Mouse (Mus musculus) kidney, adult 2 months (tissue): ENCODE measurements around the gene Cela2a. TPM values are rescaled to one million over a fixed set of nuclear protein-coding genes. Genes with fewer than 3 reads are reported as not detected.
A peak's percentile ranks its signal among the peaks of the same experiment; 100 is the strongest.

ENCODE experiments used
- DNase-seq: peaks from one replicate; pipeline ENCODE4 v3.0.0; 2021
- H3K27ac ChIP-seq: fragments of 200-500 bp; 2 replicates; pipeline ENCODE4 v1.5.1; 2012; ENCODE audit warnings: low read depth, low read length, control low read depth, inconsistent platforms; ENCODE audit not compliant: insufficient read depth
- H3K27me3 ChIP-seq: fragments of 200-500 bp; replicated peaks from 2 replicates; pipeline ENCODE4 v1.6.1; 2012; ENCODE audit warnings: mild to moderate bottlenecking, moderate library complexity, low read length, inconsistent platforms; ENCODE audit not compliant: control insufficient read depth, insufficient read depth
- H3K36me3 ChIP-seq: fragments of 200-500 bp; 2 replicates; pipeline ENCODE4 v1.6.1; 2012; ENCODE audit warnings: mild to moderate bottlenecking, moderate library complexity, low read length, inconsistent platforms; ENCODE audit not compliant: control insufficient read depth, insufficient read depth
- H3K4me1 ChIP-seq: fragments of 200-500 bp; 2 replicates; pipeline ENCODE4 v1.6.1; 2011; ENCODE audit warnings: low read length; ENCODE audit not compliant: control insufficient read depth, insufficient read depth
- H3K4me3 ChIP-seq: fragments of 200-500 bp; 2 replicates; pipeline ENCODE4 v1.5.1; 2011; ENCODE audit warnings: mild to moderate bottlenecking, low read depth, low read length, control low read depth; ENCODE audit not compliant: insufficient read depth
- CTCF ChIP-seq: fragments of 200-500 bp; conservative IDR thresholded peaks from 2 replicates; pipeline ENCODE4 v1.5.1; 2011; ENCODE audit warnings: low read depth, mild to moderate bottlenecking, control low read depth, low read length, moderate library complexity, mixed read lengths; ENCODE audit not compliant: insufficient read depth, insufficient read length
- POLR2A ChIP-seq: fragments of 200-500 bp; IDR thresholded peaks from one replicate; pipeline ENCODE4 v1.6.1; 2011; ENCODE audit warnings: low read depth, low read length, control low read depth
- WGBS: fragments of 180-500 bp; shearing (Covaris S2); methylation state at CpG from one replicate; pipeline ENCODE4 v1.1.7; 2018; 5-methylcytosine and 5-hydroxymethylcytosine counted together
- polyA plus RNA-seq: library from polyadenylated mRNA; depleted of rRNA; stranded (reverse); fragments of >200 nt; gene quantifications from 2 replicates; pipeline ENCODE4 v1.2.3, GENCODE M21; 2012; rRNA removed

Cela2a gene
- 0.52 TPM in 1 of 2 replicates, not detected in the other for polyA plus RNA-seq

GRCm38 (mm10) chr4:141826060-141826459 is at the start of gene Cela2a:
TSS of gene Cela2a (minus strand) at chr4:141826160.
- no peak for TF ChIP-seq POLR2A
- TF ChIP-seq CTCF, result no peak
- Histone ChIP-seq H3K4me1 (no peaks in the 10 kb centered on the region), H3K36me3 (no peaks in the 10 kb centered on the region), H3K27ac (no peak within 1 kb of the TSS), H3K4me3 (no peak within 1 kb of the TSS), H3K27me3 (no peaks in the 10 kb centered on the region)
- WGBS, result 74% methylated on average over 5 of the region's 5 CpGs
- no peak for DNase-seq

DNA sequence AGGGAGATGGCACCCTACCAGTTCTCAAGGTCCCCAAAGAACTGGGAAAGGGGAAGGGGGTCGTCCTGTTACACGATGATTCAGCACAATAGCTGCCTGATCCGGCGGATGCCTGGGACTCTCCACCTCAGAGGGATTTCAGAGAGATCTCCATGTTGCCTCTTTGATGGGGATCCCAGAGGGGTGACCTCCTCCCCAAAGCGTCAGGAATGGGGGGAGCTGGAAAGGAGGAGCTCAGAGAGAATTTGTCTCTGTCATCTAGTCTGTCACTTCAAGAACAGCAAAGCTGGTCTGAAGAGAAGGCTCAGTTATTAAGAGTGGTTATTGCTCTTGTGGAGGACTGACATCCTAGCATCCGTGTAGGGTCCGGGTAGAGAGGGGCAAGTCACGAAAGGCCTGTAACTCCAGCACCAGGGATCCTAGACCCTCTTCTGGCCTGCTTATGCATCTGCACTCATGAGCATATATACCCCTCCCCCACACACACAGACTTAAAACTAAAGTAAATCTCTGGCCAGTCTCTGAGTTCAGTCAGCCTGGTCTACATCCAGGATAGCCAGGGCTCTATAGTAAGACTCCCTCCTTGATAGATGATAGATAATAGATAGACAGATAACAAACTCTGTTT is 49.6 kb upstream of the Cela2a start:
- no peak for DNase-seq
- Histone ChIP-seq H3K4me1 (no peaks in the 10 kb centered on the region), H3K36me3 (no peaks in the 10 kb centered on the region), H3K27ac (no peak overlapping the region), H3K4me3 (no peak overlapping the region), H3K27me3 (no peaks in the 10 kb centered on the region)
- no peak for TF ChIP-seq POLR2A
- WGBS, result 39% methylated on average over 8 of the region's 8 CpGs

- TF ChIP-seq CTCF, result no peak
- TF ChIP-seq POLR2A, result peak; percentile 46
- H3K27ac ChIP-seq, result no peak within 1 kb of the TSS
- whole genome bisulfite sequencing, result 1% methylated on average over 73 of the region's 73 CpGs
- H3K4me1 ChIP-seq, result no peaks in the 10 kb centered on the region
- DNase-seq, result peak; percentile 81
- H3K4me3 ChIP-seq, result peak within 1 kb of the TSS; percentile 66
- no peaks in the 10 kb centered on the region for H3K27me3 ChIP-seq
- H3K36me3 ChIP-seq, result no peaks in the 10 kb centered on the region
Observed at GRCm38 (mm10) chr4:141874601-141875460, 48.9 kb upstream of the Cela2a start, which contains the start of gene Efhd2. TSS of gene Efhd2 (minus strand) at chr4:141874920.

GRCm38 (mm10) chr4:141874111-141874600 is 48.2 kb upstream of the Cela2a start:
- Histone ChIP-seq H3K27me3 (no peaks in the 10 kb centered on the region), H3K4me3 (peak overlapping the region; percentile 66), H3K4me1 (no peaks in the 10 kb centered on the region), H3K36me3 (no peaks in the 10 kb centered on the region), H3K27ac (no peak overlapping the region)
- DNase-seq, result no peak
- WGBS, result 4% methylated on average over 19 of the region's 19 CpGs
- no peak for TF ChIP-seq CTCF
- no peak for TF ChIP-seq POLR2A

DNA sequence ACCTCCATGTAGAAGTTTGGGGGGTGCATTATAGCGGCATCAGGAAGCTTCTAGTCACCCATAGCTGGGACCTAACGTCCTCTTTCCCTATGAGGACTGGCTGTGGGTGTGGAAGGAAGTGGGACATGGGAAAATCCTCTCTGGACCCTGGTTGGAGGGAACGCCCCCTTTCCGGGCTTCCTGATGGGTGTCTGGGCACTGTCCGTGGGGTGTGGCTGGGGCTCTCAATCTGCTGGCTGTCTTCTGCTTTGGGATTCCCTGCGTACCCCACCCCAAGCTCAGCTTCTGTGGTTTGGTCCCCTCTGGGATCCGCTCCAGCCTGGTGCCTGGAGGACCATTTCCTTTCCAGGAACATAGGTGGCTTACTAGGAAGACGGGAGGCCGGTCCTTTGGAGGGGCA is 47.0 kb upstream of the Cela2a start:
- H3K36me3 ChIP-seq, result no peaks in the 10 kb centered on the region
- no peaks in the 10 kb centered on the region for H3K4me1 ChIP-seq
- H3K27me3 ChIP-seq, result no peaks in the 10 kb centered on the region
- no peak overlapping the region; the same call in 1 of the 2 replicates for H3K4me3 ChIP-seq
- no peak for TF ChIP-seq CTCF
- no peak for TF ChIP-seq POLR2A
- 58% methylated on average over 9 of the region's 9 CpGs for WGBS
- DNase-seq, result peak; percentile 38
- H3K27ac ChIP-seq, result no peak overlapping the region

GRCm38 (mm10) chr4:141871909-141872308 is 45.9 kb upstream of the Cela2a start:
- no peak for TF ChIP-seq CTCF
- TF ChIP-seq POLR2A, result no peak
- Histone ChIP-seq H3K4me3 (no peak overlapping the region), H3K27me3 (no peaks in the 10 kb centered on the region), H3K4me1 (0 out of 2 replicates have a peak, but pooled peaks cover 7% of the 10 kb centered on the region), H3K36me3 (no peaks in the 10 kb centered on the region), H3K27ac (no peak overlapping the region)
- no peak for DNase-seq
- WGBS, result 72% methylated on average over 9 of the region's 9 CpGs

DNA sequence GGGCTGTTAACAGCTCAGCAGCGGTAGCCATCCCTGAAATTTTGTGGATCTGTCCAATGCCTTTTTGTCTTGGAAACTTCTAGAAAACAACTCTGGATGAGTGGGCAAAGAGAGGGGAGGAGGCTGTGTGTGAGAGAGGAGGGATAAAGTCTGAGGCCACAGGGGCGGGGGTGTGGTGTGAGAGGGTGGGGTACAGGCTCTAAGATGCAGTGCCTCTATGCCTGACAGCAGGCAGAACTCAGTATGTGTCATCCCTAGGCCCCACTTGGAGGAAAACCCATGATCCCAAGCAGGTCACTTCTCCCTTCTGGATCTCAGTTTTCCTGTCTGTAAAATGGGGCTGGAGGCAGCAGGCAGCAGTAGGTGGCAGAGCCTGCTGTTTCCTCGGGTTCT is 45.4 kb upstream of the Cela2a start:
- no peak overlapping the region for H3K27ac ChIP-seq
- TF ChIP-seq POLR2A (no peak), CTCF (no peak)
- H3K27me3 ChIP-seq, result no peaks in the 10 kb centered on the region
- H3K36me3 ChIP-seq, result no peaks in the 10 kb centered on the region
- H3K4me1 ChIP-seq, result 0 out of 2 replicates have a peak, but pooled peaks cover 10% of the 10 kb centered on the region
- 82% methylated on average over 3 of the region's 3 CpGs for WGBS
- H3K4me3 ChIP-seq, result no peak overlapping the region
- DNase-seq, result no peak
